Mouse (Mus musculus) CD4-positive, CD25-positive, alpha-beta regulatory T cell (primary cell): ENCODE results near the gene Lcn6. TPM values are rescaled to one million over a fixed set of nuclear protein-coding genes. Genes with fewer than 3 reads are reported as not detected.

ENCODE experiments used
- polyA plus RNA-seq: library from polyadenylated mRNA; unstranded; fragments of 100-300 nt; shearing (Covaris generic); gene quantifications from one replicate; pipeline ENCODE4 v1.2.1, GENCODE M21; 2017

Gene Lcn6
- not detected for polyA plus RNA-seq

DNA sequence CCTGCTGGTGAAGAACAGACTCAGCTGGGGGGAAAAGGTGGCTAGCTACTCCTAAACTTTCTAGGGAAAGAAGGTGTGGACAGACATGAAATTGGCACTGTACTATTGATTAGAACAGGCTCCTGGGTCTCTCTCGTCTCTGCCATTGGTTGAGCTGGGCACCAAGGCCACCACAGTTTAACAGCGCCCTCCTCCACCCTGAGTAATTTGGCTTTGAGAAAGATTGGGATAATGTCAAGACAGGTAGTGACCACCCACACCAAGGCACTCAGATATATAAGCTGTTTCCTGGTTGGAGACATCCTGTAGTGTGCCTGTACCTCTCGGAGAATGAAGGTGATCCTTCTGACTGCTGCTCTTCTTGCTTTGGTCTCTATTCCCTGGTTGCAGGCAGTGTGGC, at the start of gene Lcn6:
Gene Lcn6, plus strand, starts transcription at position 301 of the 400 bp plus-strand sequence.

DNA sequence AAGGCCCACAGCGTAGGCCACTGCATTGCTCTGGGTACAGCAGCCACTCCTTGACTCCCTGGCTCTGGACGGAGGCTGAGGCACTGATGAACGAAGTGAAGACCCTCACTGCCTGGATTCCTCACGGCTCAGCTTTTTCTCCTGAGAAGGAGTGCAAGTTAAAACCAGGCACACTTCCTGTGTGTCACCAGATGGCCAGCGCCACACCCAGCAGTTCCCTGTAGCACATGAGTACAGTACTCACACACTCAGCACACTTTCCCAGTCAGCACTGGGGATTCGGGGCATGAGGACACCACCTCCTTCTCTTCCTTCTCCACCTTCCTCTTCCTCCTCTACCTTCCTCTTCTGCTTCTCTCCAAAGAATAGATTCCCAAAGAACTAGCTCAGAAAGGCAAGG, 48.8 kb upstream of the Lcn6 start, which contains the start of gene Fcna:
Gene Fcna, minus strand, starts transcription at position 220 of the 400 bp plus-strand sequence.

DNA sequence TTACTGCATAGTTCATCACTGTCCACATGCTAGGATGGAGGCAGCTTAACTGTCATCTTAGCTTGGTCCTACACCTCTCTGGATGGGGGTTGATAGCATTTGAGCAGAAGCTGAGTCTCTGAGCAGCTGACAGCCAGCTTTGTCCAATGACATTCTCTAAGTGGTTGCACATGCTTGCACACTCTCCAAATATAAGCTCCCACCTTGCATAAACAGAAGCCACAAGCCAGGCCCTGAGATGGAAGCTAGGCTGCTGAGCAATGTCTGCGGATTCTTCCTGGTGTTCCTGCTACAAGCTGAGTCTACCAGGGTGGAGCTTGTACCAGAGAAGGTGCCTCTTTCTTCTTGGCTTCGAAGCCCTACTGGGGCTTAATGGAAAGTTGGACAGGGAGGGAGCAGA, 23.7 kb upstream of the Lcn6 start, which contains the start of gene Lcn8:
Gene Lcn8, plus strand, starts transcription at position 219 of the 400 bp plus-strand sequence.

DNA sequence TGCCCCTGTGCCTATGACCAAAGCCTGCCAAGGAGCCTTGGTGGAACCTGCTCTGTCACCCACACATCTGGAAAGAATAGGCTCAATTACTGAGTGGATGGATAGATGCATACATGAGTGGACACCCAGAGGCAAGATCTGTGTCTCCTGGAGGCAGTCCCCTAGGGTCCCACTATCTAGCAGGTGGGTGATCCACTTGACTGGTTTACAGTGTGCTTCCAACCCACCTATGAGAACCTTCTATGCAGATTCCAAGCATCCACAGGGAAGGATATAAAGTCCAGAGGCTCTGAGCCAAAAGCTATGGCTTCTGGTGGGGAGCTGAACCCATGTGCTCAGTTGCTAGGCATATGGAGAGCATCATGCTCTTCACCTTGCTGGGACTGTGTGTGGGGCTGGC, 18.9 kb upstream of the Lcn6 start, which contains the start of gene Lcn5:
Gene Lcn5, plus strand, starts transcription at position 301 of the 400 bp plus-strand sequence.

GRCm38 (mm10) chr2:25682426-25682825, 5.8 kb downstream of the Lcn6 start, which contains the start of gene Lcn10:
Gene Lcn10 (plus strand): TSS chr2:25682726.

GRCm38 (mm10) chr2:25699743-25700142, 23.2 kb downstream of the Lcn6 start, which contains the start of gene Obp2a:
Gene Obp2a (plus strand): TSS chr2:25700043.

GRCm38 (mm10) chr2:25706643-25707481, 30.3 kb downstream of the Lcn6 start, which contains the start of gene Bmyc:
Gene Bmyc (plus strand): TSS chr2:25706739.

Other genes starting within 250 kb of the Lcn6 start
- gene Abca2, start 248.1 kb upstream of the Lcn6 start, polyA plus RNA-seq, result 74.7 TPM
- gene Clic3, start 219.9 kb upstream of the Lcn6 start, polyA plus RNA-seq, result 3.2 TPM
- gene Paxx, start 215.7 kb upstream of the Lcn6 start, polyA plus RNA-seq, result 112 TPM
- not detected for gene Ptgds, start 206.7 kb upstream of the Lcn6 start, polyA plus RNA-seq
- gene Lcn12, start 182.9 kb upstream of the Lcn6 start, polyA plus RNA-seq, result not detected
- 110 TPM for gene Fbxw5, start 176.0 kb upstream of the Lcn6 start, polyA plus RNA-seq
- 9.6 TPM for gene C8g, start 175.1 kb upstream of the Lcn6 start, polyA plus RNA-seq
- 80.4 TPM for gene Traf2, start 129.8 kb upstream of the Lcn6 start, polyA plus RNA-seq
- 341 TPM for gene Edf1, start 118.9 kb upstream of the Lcn6 start, polyA plus RNA-seq
- gene Mamdc4, start 101.9 kb upstream of the Lcn6 start, polyA plus RNA-seq, result 1.4 TPM
- gene Phpt1, start 101.6 kb upstream of the Lcn6 start, polyA plus RNA-seq, result 72.2 TPM
- gene Ajm1, start 95.0 kb upstream of the Lcn6 start, polyA plus RNA-seq, result 0.20 TPM
- gene Rabl6, start 68.3 kb upstream of the Lcn6 start, polyA plus RNA-seq, result 51.6 TPM
- gene Ccdc183, start 59.1 kb upstream of the Lcn6 start, polyA plus RNA-seq, result not detected
- gene Tmem141, start 54.8 kb upstream of the Lcn6 start, polyA plus RNA-seq, result 1.1 TPM
- gene Fcna, start 48.8 kb upstream of the Lcn6 start, polyA plus RNA-seq, result 2.9 TPM
- gene Lcn8, start 23.7 kb upstream of the Lcn6 start, polyA plus RNA-seq, result not detected
- gene Lcn5, start 18.8 kb upstream of the Lcn6 start, polyA plus RNA-seq, result not detected
- gene Lcn10, start 5.9 kb downstream of the Lcn6 start, polyA plus RNA-seq, result 0.22 TPM
- not detected for gene Obp2a, start 23.3 kb downstream of the Lcn6 start, polyA plus RNA-seq
- gene Bmyc, start 30.0 kb downstream of the Lcn6 start, polyA plus RNA-seq, result 177 TPM
- not detected for gene Obp2b, start 60.2 kb downstream of the Lcn6 start, polyA plus RNA-seq
- not detected for gene Lcn3, start 88.8 kb downstream of the Lcn6 start, polyA plus RNA-seq
- gene Lcn11, start 100.2 kb downstream of the Lcn6 start, polyA plus RNA-seq, result not detected
- not detected for gene Gm13539, start 105.5 kb downstream of the Lcn6 start, polyA plus RNA-seq
- gene Glt6d1, start 139.1 kb downstream of the Lcn6 start, polyA plus RNA-seq, result not detected
- not detected for gene Lcn9, start 146.4 kb downstream of the Lcn6 start, polyA plus RNA-seq
- not detected for gene Sohlh1, start 170.5 kb downstream of the Lcn6 start, polyA plus RNA-seq
- gene Kcnt1, start 186.9 kb downstream of the Lcn6 start, polyA plus RNA-seq, result 0.12 TPM